Mouse (Mus musculus) stomach, postnatal 0 days (tissue): ENCODE data around the gene Agbl4.

Experiments used
- CTCF ChIP-seq: IDR thresholded peaks from 2 replicates; pipeline ENCODE4 v1.5.1; 2016; ENCODE audit warnings: antibody characterized with exemption, low read depth, mild to moderate bottlenecking, moderate library complexity
- EP300 ChIP-seq: optimal IDR thresholded peaks from 2 replicates; pipeline ENCODE3; 2016; ENCODE audit warnings: antibody characterized with exemption

DNA sequence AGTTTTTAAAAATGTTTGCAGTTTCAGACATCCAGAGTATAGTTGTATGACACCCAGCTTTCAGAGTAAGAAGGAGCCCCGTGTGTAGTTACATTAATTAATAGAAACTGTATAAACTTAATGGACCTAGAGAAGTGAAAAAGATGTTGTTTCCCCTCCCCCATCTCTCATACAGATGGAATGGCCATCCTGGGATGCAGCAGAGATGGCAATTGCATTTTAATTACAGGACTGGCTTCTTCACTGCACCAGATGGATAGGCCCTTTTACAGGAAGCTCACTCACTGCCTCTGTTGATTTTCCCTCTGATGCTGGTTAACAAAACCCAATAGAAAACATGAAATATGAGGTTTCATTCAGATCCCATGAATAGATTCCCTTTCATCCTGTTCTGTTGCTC is 337.7 kb downstream of the Agbl4 start:
- TF ChIP-seq EP300 = no peak
- TF ChIP-seq CTCF = no peak
